20 mouse cellular contexts compared by ENCODE assay signal in genomic region chr8:125843122-125843836, GRCm38 (mm10). TPM values are rescaled to one million over a fixed set of nuclear protein-coding genes. Genes with fewer than 3 reads are reported as not detected.
DNase-seq lines count a peak whose midpoint lies in the region; ATAC-seq and TF ChIP-seq lines count a peak whose summit lies in the region.
"Had no signal": no experiment of that assay in that cellular context is flagged by ENCODE, and none has a peak within 500 bp of the region (broad histone marks: within the 10 kb centered on the region; RNA-seq: fewer than 3 reads in every experiment).

No protein-coding gene starts in this region.

- TF ChIP-seq EP300 in stomach, postnatal 0 days (optimal IDR thresholded peaks at IDR 0.05) = no peak

- H3K4me2 ChIP-seq in embryonic facial prominence, embryonic 14.5 days (ENCODE audit: low read depth, low read length) = no peak overlapping the region
- H3K4me2 ChIP-seq in forebrain, embryonic 13.5 days = peak overlapping the region; percentile 22
- no peak overlapping the region for H3K4me2 ChIP-seq in limb, embryonic 14.5 days (replicated peaks; ENCODE audit: low read depth, low read length, severe bottlenecking)
- H3K4me2 ChIP-seq in midbrain, embryonic 15.5 days = no peak overlapping the region
- no peak overlapping the region for H3K4me2 ChIP-seq in stomach, postnatal 0 days (replicated peaks; ENCODE audit: low read depth)
- H3K4me2 ChIP-seq: heart, embryonic 11.5 days had no signal

- H3K4me3 ChIP-seq in embryonic facial prominence, embryonic 14.5 days (ENCODE audit: low read depth, low read length) = no peak overlapping the region
- H3K4me3 ChIP-seq in embryonic facial prominence, embryonic 10.5 days = no peak overlapping the region
- no peak overlapping the region for H3K4me3 ChIP-seq in forebrain, embryonic 13.5 days
- H3K4me3 ChIP-seq in limb, embryonic 14.5 days (replicated peaks; ENCODE audit: low read length) = no peak overlapping the region
- no peak overlapping the region for H3K4me3 ChIP-seq in midbrain, embryonic 15.5 days
- H3K4me3 ChIP-seq in stomach, postnatal 0 days (ENCODE audit: low read depth, low read length) = no peak overlapping the region

- 53% methylated on average over 15 of the region's 15 CpGs for WGBS in embryonic facial prominence, embryonic 14.5 days
- 75% methylated on average over 15 of the region's 15 CpGs for WGBS in embryonic facial prominence, embryonic 10.5 days
- 12% methylated on average over 15 of the region's 15 CpGs for WGBS in forebrain, embryonic 13.5 days
- WGBS in limb, embryonic 14.5 days = 17% methylated on average over 15 of the region's 15 CpGs
- WGBS in midbrain, embryonic 15.5 days = 21% methylated on average over 15 of the region's 15 CpGs
- 57% methylated on average over 15 of the region's 15 CpGs for WGBS in stomach, postnatal 0 days

- TF ChIP-seq CTCF in stomach, postnatal 0 days (IDR thresholded peaks at IDR 0.05; ENCODE audit: low read depth) = no peak

- no peaks in the 10 kb centered on the region for H3K27me3 ChIP-seq in embryonic facial prominence, embryonic 14.5 days (replicated peaks; ENCODE audit: control insufficient read depth, insufficient read depth, low read length)
- no peaks in the 10 kb centered on the region for H3K27me3 ChIP-seq in embryonic facial prominence, embryonic 10.5 days (replicated peaks; ENCODE audit: low read depth, poor library complexity, severe bottlenecking)
- no peaks in the 10 kb centered on the region for H3K27me3 ChIP-seq in forebrain, embryonic 13.5 days
- no peaks in the 10 kb centered on the region for H3K27me3 ChIP-seq in limb, embryonic 14.5 days (ENCODE audit: control insufficient read depth, insufficient read depth, low read length)
- no peaks in the 10 kb centered on the region for H3K27me3 ChIP-seq in midbrain, embryonic 15.5 days (replicated peaks)
- H3K27me3 ChIP-seq in stomach, postnatal 0 days (ENCODE audit: control insufficient read depth, insufficient read depth, low read length) = no peaks in the 10 kb centered on the region

- H3K4me1 ChIP-seq in embryonic facial prominence, embryonic 14.5 days (ENCODE audit: control insufficient read depth, insufficient read depth, low read length) = no peaks in the 10 kb centered on the region
- H3K4me1 ChIP-seq in embryonic facial prominence, embryonic 10.5 days = peaks cover 10% of the 10 kb centered on the region
- H3K4me1 ChIP-seq in forebrain, embryonic 13.5 days = peaks cover 22% of the 10 kb centered on the region
- H3K4me1 ChIP-seq in limb, embryonic 14.5 days (ENCODE audit: control insufficient read depth, insufficient read depth, low read length) = peaks cover 4% of the 10 kb centered on the region; the same call in 1 of the 2 replicates
- H3K4me1 ChIP-seq in midbrain, embryonic 15.5 days = peaks cover 25% of the 10 kb centered on the region
- H3K4me1 ChIP-seq in stomach, postnatal 0 days (replicated peaks; ENCODE audit: control insufficient read depth, insufficient read depth) = no peaks in the 10 kb centered on the region

- intact Hi-C loops in left cerebral cortex, postnatal 4 days (cut with DNase I) = no loop called here

- no peaks in the 10 kb centered on the region for H3K9me3 ChIP-seq in embryonic facial prominence, embryonic 14.5 days (ENCODE audit: control insufficient read depth, low read length)
- H3K9me3 ChIP-seq in embryonic facial prominence, embryonic 10.5 days = no peaks in the 10 kb centered on the region
- no peaks in the 10 kb centered on the region for H3K9me3 ChIP-seq in forebrain, embryonic 13.5 days (replicated peaks)
- H3K9me3 ChIP-seq in limb, embryonic 14.5 days (ENCODE audit: control insufficient read depth, low read length) = no peaks in the 10 kb centered on the region
- no peaks in the 10 kb centered on the region for H3K9me3 ChIP-seq in midbrain, embryonic 15.5 days
- H3K9me3 ChIP-seq in stomach, postnatal 0 days (ENCODE audit: control insufficient read depth, low read length) = no peaks in the 10 kb centered on the region

- H3K9ac ChIP-seq in embryonic facial prominence, embryonic 14.5 days (ENCODE audit: low read depth, low read length) = no peak overlapping the region
- H3K9ac ChIP-seq in forebrain, embryonic 13.5 days = peak overlapping the region; percentile 34; the same call in 1 of the 2 replicates
- no peak overlapping the region for H3K9ac ChIP-seq in limb, embryonic 14.5 days (ENCODE audit: low read depth, low read length, severe bottlenecking)
- no peak overlapping the region for H3K9ac ChIP-seq in midbrain, embryonic 15.5 days
- no peak overlapping the region for H3K9ac ChIP-seq in stomach, postnatal 0 days (ENCODE audit: low read length)

- peak; percentile 46; the same call in 1 of the 2 replicates for ATAC-seq in embryonic facial prominence, embryonic 14.5 days (ENCODE audit: low read depth)
- peak; percentile 24; the same call in 1 of the 2 replicates for ATAC-seq in forebrain, embryonic 13.5 days
- ATAC-seq in limb, embryonic 14.5 days (ENCODE audit: low FRiP score, low read depth) = peak; percentile 66
- ATAC-seq in midbrain, embryonic 15.5 days (replicated peaks) = peak; percentile 38; the same call in 1 of the 2 replicates
- no peak for ATAC-seq in stomach, postnatal 0 days (ENCODE audit: low FRiP score, low TSS enrichment)

- no peak for DNase-seq in embryonic facial prominence, embryonic 14.5 days (ENCODE audit: low spot score)
- no peak for DNase-seq in embryonic facial prominence, embryonic 10.5 days (ENCODE audit: low spot score)
- peak; percentile 49 for DNase-seq in limb, embryonic 14.5 days (ENCODE audit: low spot score)
- DNase-seq in cerebellum, postnatal 4 days (ENCODE audit: low spot score in 2 of 2) = no peak
- DNase-seq in stomach, postnatal 0 days (ENCODE audit: low spot score) = no peak
- no peak for DNase-seq in left cerebral cortex, postnatal 4 days
- DNase-seq: adrenal gland, adult 2 months; cerebellum, adult 11 months; cerebellum, postnatal 14 days; gastrocnemius, postnatal 36 days; heart, postnatal 14 days; lung, postnatal 14 days; right cerebral cortex, adult 18-20 months; spleen, adult 18-20 months; thymus, adult 2 months had no signal

- no peak overlapping the region for H3K27ac ChIP-seq in embryonic facial prominence, embryonic 14.5 days (replicated peaks; ENCODE audit: low read depth, low read length)
- no peak overlapping the region for H3K27ac ChIP-seq in embryonic facial prominence, embryonic 10.5 days (replicated peaks)
- peak overlapping the region; percentile 25 for H3K27ac ChIP-seq in forebrain, embryonic 13.5 days
- no peak overlapping the region for H3K27ac ChIP-seq in limb, embryonic 14.5 days (replicated peaks; ENCODE audit: low read depth, low read length)
- H3K27ac ChIP-seq in midbrain, embryonic 15.5 days = peak overlapping the region; percentile 53; the same call in 1 of the 2 replicates
- H3K27ac ChIP-seq in stomach, postnatal 0 days (replicated peaks) = no peak overlapping the region

- H3K36me3 ChIP-seq in embryonic facial prominence, embryonic 14.5 days (ENCODE audit: control insufficient read depth, insufficient read depth, low read length) = no peaks in the 10 kb centered on the region
- no peaks in the 10 kb centered on the region for H3K36me3 ChIP-seq in embryonic facial prominence, embryonic 10.5 days (replicated peaks)
- no peaks in the 10 kb centered on the region for H3K36me3 ChIP-seq in forebrain, embryonic 13.5 days (ENCODE audit: poor library complexity, severe bottlenecking)
- H3K36me3 ChIP-seq in limb, embryonic 14.5 days (ENCODE audit: control insufficient read depth, insufficient read depth, low read length) = no peaks in the 10 kb centered on the region
- H3K36me3 ChIP-seq in midbrain, embryonic 15.5 days (replicated peaks) = no peaks in the 10 kb centered on the region; the same call in 1 of the 2 replicates
- H3K36me3 ChIP-seq in stomach, postnatal 0 days (ENCODE audit: control insufficient read depth, insufficient read depth, low read length) = no peaks in the 10 kb centered on the region

- no peak for TF ChIP-seq POLR2A in limb, embryonic 14.5 days (IDR thresholded peaks at IDR 0.05; ENCODE audit: borderline replicate concordance, extremely low read depth, insufficient read depth, insufficient read length)

RNA-seq across cellular contexts. Expression of gene Pcnx2, which starts 54.8 kb away (rescaled TPM):
- polyA plus RNA-seq in embryonic facial prominence, embryonic 14.5 days (2014; fragmentation: Nextera tagmentation; extraction: Ambion mirVana) = 0.43 and 0.60 TPM in 2 replicates
- polyA plus RNA-seq in embryonic facial prominence, embryonic 10.5 days (2016; fragmentation: Nextera tagmentation; extraction: Ambion mirVana) = 0.10 and 0.15 TPM in 2 replicates
- 2.1 and 2.5 TPM in 2 replicates for polyA plus RNA-seq in forebrain, embryonic 13.5 days (2015; fragmentation: Nextera tagmentation; extraction: Ambion mirVana)
- polyA plus RNA-seq in limb, embryonic 14.5 days (2012; rRNA removed) = 0.33 and 0.42 TPM in 2 replicates
- 0.15 and 0.39 TPM in 2 replicates for polyA plus RNA-seq in limb, embryonic 14.5 days (2014; fragmentation: Nextera tagmentation; extraction: Ambion mirVana)
- polyA plus RNA-seq in midbrain, embryonic 15.5 days (2015; fragmentation: Nextera tagmentation; extraction: Ambion mirVana) = 6.2 and 7.5 TPM in 2 replicates
- 0.17 and 0.22 TPM in 2 replicates for polyA plus RNA-seq in stomach, postnatal 0 days (2015; fragmentation: Nextera tagmentation; extraction: Ambion mirVana)
- 10 to 100 TPM; 27.4 to 31.1 TPM for total RNA-seq in left cerebral cortex, postnatal 4 days (2021)
- total RNA-seq: MEL had no signal
- polyA plus RNA-seq: limb, embryonic 11.5 days had no signal

Comparison
In these comparisons a context has a peak if more than half of its experiments do, and no peak if none do; other contexts are left out.
1. H3K27ac ChIP-seq: peak in forebrain, embryonic 13.5 days (single experiment) and midbrain, embryonic 15.5 days (single experiment); none in embryonic facial prominence, embryonic 14.5 days (single experiment), embryonic facial prominence, embryonic 10.5 days (single experiment), limb, embryonic 14.5 days (single experiment) and stomach, postnatal 0 days (single experiment).